Mouse (Mus musculus): Measurements from ENCODE around the gene Edem3.
"Not testable (repeated sequence)": the region's sequence is repeated elsewhere in the genome, so short reads cannot be mapped to it uniquely, and the experiment has no call there.

Edem3 gene

DNA sequence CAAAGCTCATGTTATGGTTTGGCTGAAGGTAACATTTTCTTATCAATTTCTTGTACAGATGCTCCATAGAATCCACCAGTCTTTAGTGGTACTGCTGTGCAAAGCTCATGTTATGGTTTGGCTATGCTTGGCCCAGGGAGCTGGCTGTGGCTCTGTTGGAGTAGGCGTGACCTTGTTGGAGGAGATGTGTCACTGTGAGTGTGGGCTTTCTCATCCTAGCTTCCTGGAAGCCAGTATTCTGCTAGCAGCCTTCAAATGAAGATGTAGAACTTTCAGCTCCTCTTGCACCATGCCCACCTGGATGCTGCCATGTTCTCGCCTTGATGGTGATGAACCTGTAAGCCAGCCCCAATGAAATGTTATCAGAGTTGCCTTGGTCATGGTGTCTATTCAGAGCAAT is 5.3 kb upstream of the Edem3 start:
- DNase-seq (ENCODE audit: low read depth, low spot score), result not testable (repeated sequence)

GRCm38 (mm10) chr1:151752946-151753345 is 2.2 kb upstream of the Edem3 start:
- DNase-seq (ENCODE audit: low read depth, low spot score), result no peak

DNA sequence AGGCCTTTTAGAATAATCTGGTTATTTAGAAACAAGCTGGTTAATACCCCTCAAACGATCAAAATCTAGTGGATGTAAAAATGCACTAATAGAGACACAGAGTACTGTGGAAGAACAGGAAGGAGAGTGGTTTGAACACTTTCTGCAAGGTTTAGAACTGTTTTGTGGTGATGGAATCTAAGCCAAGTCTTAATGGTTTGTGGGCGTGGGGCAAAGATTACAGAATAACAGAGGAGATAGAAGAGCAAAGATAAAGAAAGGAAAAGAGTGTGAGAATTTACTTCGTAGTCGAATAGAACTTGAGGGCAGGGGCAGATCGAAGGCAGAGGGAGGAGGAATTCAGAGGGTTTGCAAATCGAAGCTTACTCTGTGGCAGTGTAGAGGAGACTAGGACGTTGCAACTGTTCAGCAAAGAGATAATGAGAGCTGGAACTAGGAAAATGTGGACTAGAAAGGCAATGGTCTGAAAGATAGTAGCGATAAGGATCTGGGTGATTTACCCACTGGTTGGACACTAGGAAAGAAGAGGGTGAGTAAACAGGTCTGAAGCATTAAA is 1.7 kb upstream of the Edem3 start:
- no peak for DNase-seq (ENCODE audit: low read depth, low spot score)

- no peak for DNase-seq (ENCODE audit: low read depth, low spot score)
Measured at GRCm38 (mm10) chr1:151754028-151754489, 1.1 kb upstream of the Edem3 start.

GRCm38 (mm10) chr1:151755660-151756424 is 671 bp downstream of the Edem3 start:
- no peak for DNase-seq (ENCODE audit: low read depth, low spot score)

DNA sequence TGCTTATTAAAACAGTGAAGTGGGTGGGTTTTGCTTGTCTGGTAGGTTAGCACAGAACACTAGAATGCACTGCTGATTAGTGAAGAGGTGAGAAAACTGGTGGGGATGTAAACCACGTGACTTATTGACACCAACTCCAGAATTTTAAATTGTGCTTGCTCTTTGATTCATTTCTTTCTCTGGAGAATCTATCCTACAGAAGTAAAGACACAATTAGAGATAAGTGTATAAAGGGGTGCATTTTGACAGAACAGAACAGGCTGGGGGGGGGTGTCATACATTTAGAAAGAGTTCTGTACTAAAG is 1.2 kb downstream of the Edem3 start:
- DNase-seq (ENCODE audit: low read depth, low spot score), result no peak

DNA sequence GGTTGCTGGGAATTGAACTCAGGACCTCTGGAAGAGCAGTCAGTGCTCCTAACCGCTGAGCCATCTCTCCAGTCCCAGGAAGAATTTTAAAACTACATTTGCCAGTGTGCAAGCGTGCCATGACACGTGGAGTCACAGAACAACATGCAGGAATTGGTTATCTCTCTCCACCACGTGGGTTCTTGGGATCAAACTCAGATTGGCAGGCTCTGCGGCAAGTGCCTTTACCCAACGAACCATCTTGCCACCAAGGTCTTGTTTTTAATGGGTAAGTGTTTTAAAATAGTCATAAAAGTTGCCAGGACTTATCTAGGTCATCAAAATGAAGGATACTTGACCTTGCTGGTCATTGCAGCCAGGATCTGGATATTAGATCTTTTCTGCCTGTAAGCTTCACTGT is 3.1 kb downstream of the Edem3 start:
- no peak for DNase-seq (ENCODE audit: low read depth, low spot score)

DNA sequence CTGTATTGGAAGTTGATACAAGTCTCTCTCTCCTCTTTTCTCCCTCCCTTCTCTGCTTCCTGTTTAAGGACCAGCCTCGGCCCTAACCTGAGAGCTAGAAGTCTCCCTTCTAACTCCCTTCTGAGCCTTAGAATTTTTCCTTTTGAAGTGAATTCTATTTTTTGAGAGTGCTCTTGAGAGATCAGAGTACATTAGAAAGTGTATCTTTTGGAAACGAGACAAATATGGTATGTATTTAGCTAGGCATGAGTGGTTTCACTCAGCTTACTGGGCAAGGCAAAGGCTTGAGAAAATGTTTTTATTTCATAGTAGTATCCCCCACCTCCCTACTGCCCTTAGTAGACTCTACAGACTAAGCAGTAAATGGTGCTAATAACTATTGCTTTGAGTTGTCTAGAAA is 3.8 kb downstream of the Edem3 start:
- DNase-seq (ENCODE audit: low read depth, low spot score), result no peak

- DNase-seq (ENCODE audit: low read depth, low spot score), result no peak
Measured at GRCm38 (mm10) chr1:151764236-151764635, 9.1 kb downstream of the Edem3 start.

GRCm38 (mm10) chr1:151766166-151766565 is 11.0 kb downstream of the Edem3 start:
- DNase-seq (ENCODE audit: low read depth, low spot score), result no peak

DNA sequence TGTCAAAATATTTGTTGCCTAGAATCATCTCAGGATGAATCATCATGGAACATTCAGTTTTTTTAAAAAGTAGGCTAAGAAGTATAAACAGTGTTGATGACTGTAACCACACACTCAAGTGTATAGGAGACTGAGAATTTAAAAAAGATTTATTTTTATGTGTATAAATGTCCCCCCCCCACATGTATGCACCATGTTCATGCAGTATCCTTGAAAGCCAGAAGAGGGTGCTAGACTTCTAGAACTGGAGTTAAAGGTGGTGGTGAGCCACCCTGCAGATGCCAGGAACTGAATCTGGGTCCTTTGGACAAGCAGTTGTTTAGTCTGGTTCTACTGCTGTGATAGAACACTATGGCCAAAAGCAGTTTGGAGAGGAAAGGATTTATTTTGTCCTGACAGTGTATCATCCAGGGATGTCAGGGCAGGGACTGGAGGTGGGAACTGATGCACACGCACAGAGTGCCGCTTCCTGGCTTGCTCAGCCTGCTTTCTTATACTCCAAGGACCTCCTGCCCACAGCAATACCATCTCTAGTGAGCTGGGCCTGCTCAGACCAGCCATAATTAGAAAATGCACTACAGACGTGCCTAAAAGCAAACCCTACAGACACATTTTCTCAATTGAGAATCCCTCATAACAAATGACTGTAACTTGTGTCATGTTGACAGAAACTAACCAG is 11.9 kb downstream of the Edem3 start:
- DNase-seq (ENCODE audit: low read depth, low spot score), result no peak

DNA sequence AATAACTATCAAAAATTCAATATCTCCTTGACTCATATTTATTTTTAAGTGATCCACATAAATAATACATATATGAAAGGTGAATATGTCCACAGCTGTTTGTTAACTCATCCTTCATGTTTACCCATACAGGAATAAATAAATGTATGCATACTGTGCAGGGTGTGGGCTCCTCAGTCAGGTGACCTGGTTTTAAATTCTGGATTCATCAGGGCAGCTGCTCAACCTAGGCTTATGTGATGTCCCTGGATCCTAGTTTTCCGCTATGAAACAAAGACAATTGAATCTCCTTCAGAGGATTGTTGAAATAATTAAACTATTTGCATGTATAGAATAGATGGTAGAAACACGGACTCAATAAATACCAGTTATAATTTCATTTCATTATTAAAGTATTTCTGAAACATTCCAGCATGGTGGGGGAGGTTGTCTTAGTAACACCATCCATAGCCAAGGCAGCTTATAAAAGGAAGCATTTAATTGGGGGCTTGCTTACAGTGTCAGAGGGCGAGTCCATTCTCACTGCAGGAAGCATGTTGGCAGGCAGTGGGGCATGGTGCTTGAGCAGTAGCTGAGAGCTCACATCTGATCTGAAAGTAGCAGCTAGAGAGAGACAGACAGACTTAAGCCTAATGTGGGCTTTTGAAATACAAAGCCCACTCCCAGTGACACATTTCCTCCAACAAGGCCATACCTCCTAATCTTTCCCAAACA is 14.2 kb downstream of the Edem3 start:
- DNase-seq (ENCODE audit: low read depth, low spot score), result no peak

- DNase-seq (ENCODE audit: low read depth, low spot score), result no peak
Measured at GRCm38 (mm10) chr1:151777616-151778015, 22.4 kb downstream of the Edem3 start.

DNA sequence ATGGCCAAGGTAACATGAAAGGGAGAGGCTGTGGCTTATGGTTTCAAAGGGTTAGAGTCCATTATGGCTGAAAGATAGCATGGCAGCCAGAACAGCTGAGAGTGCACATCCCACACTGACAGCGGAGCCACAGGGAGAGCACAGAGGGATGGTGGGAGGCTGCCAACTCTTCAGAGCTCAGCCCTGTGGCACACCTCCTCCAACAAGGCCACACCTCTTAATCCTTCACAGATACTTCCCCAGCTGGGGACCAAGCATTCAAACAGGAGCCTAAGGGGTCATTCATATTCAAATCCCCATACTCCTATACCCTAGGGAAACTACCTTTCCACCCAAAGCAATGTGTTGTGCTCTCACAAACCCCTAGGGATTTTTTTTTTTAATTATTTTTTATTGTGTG is 23.4 kb downstream of the Edem3 start:
- DNase-seq (ENCODE audit: low read depth, low spot score), result no peak

GRCm38 (mm10) chr1:151779306-151779705 is 24.1 kb downstream of the Edem3 start:
- no peak for DNase-seq (ENCODE audit: low read depth, low spot score)

DNA sequence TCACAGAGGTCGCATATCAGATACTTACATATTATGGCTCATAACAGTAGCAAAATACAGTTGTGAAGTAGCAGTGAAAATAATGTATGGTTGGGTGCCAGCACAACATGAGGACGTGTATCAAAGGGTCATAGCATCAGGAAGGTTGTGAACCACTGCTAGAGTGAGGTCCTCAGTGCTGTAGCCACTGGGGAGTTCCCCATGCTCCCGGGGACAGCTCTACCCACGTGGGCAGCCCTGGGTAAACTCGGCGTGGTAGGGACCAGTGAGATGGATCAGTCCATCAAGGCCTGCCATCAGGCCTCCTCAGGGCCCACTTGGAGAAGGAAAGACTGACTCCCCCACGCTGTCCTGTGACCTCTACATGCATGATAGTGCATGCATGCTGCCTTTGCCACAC is 26.3 kb downstream of the Edem3 start:
- no peak for DNase-seq (ENCODE audit: low read depth, low spot score)

GRCm38 (mm10) chr1:151783403-151783802 is 28.2 kb downstream of the Edem3 start:
- DNase-seq (ENCODE audit: low read depth, low spot score), result no peak

GRCm38 (mm10) chr1:151786406-151786805 is 31.2 kb downstream of the Edem3 start:
- DNase-seq (ENCODE audit: low read depth, low spot score), result no peak

GRCm38 (mm10) chr1:151789136-151789535 is 34.0 kb downstream of the Edem3 start:
- no peak for DNase-seq (ENCODE audit: low read depth, low spot score)

- DNase-seq (ENCODE audit: low read depth, low spot score), result not testable (repeated sequence)
Measured at GRCm38 (mm10) chr1:151792076-151792475, 36.9 kb downstream of the Edem3 start.

DNA sequence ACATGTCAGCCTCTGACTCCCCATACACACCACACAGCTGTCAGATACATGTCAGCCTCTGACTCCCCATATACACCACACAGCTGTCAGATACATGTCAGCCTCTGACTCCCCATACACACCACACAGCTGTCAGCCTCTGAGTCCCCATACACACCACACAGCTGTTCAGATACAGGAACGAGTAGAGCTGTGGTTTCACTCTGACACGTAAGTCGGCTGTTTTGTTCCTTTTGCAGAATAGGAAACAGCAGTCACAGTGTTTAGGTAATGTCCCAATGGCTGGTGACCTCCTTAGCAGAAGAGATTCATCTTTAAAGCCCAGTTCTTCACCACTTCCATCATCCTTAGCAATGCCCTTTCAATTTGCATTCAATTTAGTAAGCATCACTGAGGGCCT is 47.6 kb downstream of the Edem3 start:
- DNase-seq (ENCODE audit: low read depth, low spot score), result not testable (repeated sequence)

GRCm38 (mm10) chr1:151807286-151807685 is 52.1 kb downstream of the Edem3 start:
- no peak for DNase-seq (ENCODE audit: low read depth, low spot score)
